Mouse (Mus musculus): ENCODE measurements around the gene Ywhah.

Ywhah gene

DNA sequence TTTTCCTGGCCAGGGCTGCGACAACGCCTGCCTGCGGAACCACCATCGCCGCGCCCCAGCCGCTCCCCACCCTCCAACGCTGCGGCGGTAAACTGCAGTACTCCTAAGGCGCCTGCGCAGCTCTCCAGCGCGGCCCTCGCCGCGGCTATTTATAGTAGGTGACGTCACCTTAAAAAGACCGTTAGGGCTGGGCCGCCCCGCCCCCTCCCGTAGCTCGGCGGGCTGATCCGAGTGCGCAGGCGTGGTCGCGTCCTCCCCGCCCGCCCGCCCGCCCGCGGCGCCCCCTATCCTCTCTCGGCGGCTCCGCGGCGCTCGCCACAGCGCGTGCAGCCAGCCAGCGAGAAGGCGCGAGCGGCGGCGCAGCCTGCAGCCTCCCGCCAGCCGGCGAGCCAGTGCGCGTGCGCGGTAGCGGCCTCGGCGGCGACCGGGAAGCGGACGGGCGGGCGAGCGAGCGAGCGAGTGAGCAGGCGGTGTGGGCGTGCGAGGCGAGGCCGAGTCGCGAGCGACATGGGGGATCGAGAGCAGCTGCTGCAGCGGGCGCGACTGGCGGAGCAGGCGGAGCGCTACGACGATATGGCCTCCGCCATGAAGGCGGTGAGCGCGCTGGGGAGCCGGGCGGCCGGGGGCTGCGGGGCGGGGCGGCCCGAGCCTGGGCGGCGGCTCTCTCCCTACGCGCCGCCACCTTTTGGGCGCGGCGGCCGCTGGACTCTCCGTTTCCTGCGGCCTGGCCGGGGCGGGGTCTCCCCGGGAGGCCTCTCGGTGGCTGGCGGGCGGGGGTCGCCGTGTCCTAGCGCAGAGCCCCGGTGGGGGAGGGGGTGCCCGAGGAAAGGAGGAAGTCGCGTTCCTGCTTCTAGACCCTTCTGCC is at the start of gene Ywhah:
Gene Ywhah (plus strand): TSS at position 256 of the 865 bp plus-strand sequence.
- peak; percentile 96 for DNase-seq

DNA sequence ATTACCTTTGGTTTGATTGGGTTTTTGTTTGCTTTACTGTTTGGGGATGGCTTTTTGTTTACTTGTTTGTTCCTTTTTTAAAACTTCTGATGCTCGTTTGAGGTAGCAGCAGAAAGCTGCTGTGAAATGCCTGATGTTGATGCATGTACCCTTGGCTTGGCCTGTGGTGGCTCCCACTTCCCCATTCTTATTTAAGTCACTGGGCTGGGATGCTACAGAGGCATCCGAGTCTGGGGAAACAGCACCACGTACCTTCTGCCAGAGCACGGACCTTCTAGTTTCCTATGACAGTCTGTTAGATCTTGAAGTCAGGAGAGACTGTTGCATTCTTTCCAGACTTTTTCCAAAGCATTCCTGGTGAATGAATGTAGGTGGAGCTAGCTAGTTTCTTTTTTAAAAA is 42.1 kb upstream of the Ywhah start:
- no peak for DNase-seq

DNA sequence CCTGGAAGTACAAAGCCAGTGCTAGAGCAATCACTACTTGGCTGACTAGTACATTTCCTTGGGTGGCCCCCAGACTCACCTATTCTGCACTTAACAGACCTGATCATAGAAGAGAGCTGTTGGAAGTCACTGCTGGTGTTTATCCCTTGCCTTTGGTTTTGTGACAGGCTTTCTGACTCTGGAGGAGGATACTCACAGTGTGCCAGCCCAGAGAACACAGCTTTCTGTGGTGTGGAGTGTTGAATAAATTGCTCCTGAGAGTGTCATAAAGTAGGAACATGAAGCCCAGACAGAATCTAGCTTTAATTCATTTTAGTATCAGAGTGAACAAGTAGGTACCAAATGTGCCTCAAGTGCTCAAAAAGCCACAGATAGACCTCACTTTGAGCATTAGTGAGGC is 41.4 kb upstream of the Ywhah start:
- no peak for DNase-seq

DNA sequence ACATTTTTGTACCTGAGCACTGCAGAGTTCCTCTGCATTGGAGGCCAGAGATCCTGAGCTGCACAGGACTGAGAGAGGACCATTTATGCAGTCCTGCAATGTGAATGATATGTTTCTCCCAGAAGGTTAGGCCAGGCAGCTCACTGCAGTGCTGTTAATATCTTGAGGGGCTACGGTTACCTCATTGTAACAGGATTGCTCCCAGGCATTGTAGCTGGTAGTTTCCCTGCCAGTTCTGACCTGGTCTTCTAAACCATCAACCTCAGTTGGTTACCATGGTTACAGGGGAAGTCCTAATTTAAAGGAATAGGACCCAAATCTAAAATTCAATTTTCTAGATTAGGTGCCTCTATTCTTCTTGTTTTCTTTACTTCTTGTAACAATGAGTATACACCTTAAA is 33.2 kb upstream of the Ywhah start:
- no peak for DNase-seq

DNA sequence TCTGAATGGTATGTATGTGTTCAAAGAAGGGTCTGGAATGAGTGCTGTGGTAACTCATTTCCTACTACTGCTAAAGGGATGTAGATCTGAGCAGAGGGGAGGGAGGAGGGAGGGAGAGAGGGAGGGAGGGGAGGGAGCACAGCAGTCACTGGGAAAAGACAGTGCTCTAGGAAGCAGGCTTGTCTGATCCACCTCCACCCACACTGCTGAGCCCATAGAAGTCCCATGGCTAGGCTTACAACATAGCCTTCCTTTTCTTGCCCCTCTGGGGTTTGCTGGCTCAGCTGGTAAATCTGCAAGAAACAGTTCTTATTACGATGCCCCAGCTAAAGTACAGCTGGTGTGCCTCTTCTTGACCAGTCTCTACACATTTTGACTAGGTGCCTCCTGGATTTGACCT is 30.7 kb upstream of the Ywhah start:
- no peak for DNase-seq

DNA sequence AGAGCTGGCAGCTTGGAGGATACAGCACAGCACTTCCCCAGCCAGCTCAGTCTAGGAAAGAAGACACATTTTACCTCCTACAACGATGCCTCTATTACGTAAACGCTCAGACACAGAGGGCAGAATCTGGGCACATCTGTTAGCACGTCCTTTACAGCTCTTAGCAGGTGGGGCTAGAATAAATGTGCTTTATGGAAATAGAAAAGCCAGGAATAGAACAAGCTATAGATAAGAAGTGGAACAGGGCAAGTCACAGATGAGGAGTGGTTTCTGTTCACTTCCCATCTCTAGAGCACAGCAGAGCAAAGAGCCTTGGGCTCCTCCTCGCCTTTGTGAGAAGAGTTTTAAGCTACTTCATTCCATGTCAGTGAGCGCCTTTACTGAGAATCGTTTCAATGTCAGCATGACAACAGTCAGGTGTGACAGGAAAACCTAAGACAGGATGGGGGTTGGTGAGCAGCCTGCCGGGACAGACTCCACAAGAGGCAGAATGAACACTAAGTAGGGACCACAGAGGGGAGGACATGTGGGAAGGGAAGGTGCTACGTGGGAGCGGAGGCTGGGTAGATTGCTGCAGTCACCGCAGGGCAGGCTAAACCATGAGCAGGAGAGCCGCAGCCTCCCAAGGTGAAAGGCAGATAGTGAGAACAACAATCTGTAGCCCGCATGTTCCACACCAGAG is 28.5 kb upstream of the Ywhah start:
- no peak for DNase-seq

DNA sequence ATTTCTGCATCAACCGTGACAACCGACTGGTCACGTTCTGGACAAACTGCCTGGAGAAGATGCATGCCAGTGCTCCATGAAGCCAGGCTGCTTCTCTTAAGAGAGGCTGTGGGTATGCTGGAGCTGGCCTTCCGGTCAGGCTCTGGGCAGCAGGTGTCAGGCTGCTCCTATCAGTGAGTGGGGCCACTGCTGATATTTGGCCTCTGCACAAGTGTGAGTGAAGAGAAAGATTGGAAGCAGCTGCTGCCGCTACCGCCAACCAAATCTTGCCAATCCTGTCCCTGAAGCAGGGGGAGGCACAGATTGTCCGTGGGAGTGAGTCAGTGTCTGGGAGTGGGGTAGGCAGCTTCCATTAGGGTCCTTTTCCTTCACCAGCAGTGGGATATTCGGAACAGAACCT is 27.5 kb upstream of the Ywhah start:
- no peak for DNase-seq

DNA sequence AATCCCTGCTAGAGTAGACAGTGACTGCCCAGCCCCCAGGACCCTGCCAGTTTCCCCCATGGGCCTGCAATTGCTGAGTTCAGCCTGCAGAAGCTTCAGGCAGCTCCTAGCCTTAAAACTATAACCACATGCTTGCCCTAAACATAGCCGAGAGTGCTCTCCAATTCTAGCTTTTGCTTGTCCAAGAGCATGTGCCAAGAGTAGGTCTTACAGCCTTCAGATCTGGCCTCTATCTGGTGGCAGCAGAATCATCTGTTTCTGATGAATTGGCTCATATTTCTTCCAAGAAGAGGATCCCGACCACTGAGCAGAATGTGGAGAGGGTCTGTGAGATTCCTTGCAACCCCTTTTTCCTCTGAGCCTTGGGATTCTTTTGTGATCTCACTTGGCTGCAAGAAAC is 24.1 kb upstream of the Ywhah start:
- no peak for DNase-seq

DNA sequence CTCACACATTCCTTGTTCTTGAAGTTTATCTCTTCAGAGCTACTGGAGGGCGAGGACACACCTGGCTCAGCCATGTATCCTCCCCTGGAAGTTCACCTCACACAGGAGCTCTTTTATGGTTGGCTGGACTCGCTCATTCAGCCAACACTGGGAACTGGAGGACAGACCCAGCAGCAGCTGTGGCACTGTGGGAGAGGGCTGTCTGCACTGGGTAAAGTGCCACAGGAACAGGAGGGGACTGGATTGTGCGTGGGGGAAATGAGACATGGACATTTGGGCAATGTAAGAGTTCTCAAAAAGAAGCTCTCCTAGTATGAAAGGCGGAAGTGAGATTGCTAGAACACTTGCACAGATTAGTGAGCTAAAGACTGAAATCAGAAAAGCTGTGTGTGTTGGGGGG is 22.9 kb upstream of the Ywhah start:
- DNase-seq = no peak

DNA sequence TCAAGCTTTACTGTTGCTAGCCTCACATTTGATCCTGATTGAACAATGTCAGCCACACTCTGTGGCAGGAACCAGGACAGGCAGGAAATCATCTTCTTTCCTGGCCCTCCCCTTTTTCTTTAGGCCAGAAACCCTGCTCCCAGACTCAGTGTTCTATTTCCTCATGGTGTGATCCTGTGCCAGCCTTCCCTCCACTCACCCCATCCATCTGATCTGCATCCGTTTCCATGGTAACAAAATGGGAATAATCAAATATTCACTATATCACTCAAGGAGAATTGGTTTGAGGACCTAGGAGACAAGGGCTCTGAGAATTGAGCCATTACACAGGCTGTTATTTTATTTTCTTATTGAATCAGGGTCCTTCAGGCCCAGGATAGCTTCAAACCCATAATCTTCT is 22.1 kb upstream of the Ywhah start:
- no peak for DNase-seq

DNA sequence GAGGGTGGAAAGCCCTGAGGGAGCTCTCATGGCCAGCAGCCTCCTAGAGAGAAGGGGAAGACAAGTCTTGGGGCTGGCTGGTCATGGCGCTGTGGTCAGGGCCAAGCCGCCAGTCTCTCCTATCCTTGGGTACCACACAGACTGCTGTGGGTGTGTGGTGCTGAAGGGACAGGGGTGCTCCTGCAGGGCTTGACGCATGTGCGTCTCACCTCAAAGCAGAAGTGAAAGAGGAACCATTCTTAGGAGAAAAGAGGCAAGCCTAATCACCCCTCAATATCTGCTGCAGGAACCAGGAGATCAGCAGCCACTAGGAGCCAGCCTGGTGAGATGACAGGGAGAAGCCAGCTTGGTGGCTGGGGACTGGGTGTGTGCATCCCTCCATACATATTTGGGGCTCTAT is 20.9 kb upstream of the Ywhah start:
- no peak for DNase-seq

DNA sequence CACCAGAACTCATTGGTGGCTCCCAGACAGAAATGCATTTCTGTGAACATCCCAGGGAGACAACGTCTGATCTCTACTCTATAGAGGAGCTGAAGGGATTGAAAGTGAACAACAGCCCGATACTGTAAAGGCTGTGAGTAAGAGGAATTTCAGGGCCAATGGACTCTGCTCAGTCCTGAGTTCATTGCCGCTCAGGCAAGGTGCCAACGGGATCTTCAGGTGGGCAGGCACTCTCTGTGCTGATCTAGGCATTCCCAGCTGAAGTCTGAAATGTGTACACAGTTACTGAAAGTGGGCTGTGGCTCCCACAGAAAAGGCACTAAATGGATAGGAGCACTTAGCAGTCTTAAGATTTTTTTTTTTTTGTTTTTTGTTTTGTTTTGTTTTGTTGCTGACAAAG is 19.8 kb upstream of the Ywhah start:
- DNase-seq = peak; percentile 63

DNA sequence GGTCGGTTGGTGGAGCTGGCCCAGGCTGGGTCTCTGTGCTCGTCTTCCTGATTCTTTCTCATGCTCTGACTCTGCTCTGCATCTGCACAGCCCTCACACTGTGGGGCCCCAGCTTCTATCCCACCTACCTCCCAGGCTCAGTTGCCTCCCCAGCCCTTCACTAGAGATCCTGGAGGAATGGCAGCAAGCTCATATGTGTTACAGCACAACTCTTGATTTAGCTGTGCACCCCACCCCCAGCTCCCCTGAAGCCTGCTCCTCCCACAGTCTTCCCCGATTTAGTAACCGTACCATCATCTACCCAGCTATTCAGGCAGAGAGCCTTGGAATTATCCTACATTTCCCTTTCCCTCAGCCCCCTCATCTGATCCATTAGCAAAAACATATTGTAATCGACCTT is 17.5 kb upstream of the Ywhah start:
- no peak for DNase-seq

DNA sequence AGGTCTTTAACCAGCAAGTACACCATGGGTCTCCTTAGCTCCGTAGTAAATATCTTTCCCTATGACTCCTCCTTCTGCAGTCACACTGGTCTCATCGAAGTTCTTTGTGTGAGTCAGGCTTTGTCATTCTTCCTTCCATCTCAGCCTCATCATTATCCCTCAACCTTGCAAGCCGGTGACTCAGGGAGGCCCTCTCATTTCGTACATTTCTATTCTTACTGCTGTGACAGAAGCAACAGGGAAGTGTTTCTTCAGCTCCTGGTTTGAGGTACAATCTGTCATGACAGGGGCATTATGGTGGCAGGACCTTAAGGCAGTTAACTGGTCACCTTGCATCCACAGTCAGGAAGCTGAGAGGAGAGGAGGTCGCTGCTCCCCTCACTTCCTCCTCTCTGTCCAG is 15.8 kb upstream of the Ywhah start:
- no peak for DNase-seq

DNA sequence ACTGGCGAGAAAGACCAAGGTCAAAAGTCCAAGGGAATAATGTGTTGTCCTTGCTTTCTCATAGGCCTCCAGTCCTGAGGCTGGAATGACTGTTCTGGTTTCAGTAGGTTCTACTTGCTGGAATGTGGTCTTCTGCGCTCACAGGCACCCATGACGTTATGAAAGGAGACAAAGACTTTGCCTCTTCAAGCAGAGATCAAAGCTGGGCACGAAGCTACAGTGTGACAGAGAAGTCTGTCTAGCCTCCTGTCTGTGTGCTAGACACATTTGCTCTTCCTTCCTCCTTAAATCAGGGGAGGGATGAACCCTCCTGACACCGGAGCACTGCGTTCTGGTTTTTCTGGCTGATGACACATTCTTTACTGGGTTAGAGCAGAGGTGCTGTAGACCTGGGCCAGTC is 15.1 kb upstream of the Ywhah start:
- peak; percentile 17 for DNase-seq

DNA sequence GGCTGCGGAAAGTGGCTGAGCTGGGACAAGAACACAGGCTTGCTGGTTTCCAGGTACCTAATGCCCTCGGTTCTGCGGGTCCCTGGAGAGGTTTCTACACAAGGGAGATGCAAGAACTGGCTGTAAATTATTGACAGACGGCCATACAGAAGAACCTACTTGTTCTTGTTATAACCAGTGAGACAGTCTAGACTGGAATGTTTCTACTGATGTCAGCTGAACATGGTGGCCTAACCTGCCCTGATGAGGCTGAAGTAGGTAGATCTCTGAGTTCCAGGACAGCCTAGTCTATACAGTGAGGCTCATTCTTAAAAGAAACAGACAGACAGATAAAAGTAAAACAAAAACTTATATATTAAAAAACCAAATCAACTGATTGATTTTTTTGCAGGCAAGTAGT is 14.5 kb upstream of the Ywhah start:
- no peak for DNase-seq

DNA sequence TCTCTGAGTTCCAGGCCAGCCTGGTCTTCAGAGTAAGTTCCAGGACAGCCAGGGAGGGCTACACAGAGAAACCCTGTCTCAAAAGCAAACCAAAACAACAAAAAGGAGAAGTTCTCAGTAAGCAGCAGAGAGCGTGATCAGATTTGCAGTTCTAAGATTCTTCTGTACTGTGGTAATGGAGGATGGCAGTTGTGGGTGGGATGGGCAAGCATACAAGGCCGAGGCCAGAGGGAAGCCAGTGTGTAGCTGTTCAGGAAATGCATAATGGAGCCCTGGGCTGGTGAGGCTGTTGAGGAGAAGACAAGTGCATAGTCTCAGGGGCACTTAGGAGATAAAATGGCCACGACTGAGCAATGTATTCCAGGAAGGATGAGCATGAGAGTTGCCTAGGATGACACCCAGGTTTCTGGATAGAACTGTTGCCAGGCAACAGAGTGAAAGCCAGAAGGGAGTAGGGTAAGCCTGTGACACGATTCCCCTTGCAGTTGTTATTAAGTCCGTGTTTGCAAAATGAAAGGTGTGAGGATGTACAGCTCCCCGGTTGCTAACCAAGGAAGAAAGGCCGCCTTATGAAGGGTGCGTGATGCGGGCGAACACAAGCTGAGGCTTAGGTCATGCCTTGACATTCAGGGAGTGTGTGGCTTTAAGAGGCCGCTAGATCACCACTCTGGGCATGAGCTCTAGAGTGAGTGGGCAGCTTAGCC is 13.0 kb upstream of the Ywhah start:
- no peak for DNase-seq

DNA sequence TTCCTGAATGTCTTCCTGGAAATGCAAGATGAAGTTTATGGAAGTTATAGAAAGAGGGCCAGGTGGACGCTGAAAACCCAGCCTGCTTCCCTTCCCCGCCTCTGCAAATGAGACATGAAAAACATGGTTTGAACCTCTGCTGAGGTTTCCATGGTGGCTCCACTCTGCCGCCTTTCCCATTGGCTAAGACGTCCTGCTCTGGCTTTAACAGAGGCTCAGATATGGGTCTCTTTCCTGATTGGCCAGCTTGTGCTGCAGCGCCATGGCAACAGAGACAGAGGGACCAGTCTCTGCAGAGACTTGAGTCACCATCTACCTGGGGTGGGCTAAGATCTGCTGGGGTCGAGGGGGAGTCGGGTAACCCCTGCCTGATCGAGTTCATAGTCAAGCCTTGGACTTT is 11.9 kb upstream of the Ywhah start:
- no peak for DNase-seq

DNA sequence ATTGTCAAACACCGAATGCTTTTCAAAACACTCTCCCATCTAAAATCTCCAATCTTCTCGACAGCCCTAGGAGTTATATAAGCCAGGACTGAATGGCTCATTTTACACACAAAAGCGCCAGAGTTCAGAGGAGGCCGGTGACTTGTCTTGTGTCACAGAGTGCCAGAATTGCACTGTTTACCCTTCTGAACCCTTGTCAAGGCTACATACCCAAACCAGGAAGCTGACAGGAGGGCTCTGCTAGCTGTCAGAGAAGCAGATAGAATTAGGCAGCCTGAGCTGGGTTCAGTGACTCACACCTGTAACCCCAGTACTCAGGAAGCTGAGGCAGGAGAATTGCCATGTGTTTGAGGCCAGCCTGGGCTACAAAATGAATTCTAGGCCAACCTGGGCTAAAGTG is 11.2 kb upstream of the Ywhah start:
- DNase-seq = no peak

DNA sequence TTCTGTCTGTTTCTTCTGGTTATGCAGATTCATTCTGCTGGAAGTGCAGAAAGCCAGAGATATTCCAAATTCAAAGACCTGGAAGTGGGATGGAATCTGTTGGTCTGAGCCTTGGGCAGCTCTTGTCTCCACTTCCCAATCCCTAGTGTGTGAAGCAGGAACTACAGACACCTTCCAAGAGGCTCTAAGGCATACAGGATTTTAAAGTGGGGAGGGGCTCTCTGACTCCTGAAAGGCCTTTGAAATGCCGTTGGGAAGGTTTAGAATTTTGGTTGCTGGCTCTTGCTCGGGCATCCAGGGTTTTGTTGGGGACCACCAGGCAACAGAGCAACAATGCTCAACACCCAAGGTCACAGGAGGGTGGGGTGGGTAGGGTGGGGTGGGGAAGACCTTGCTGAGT is 9.3 kb upstream of the Ywhah start:
- no peak for DNase-seq

DNA sequence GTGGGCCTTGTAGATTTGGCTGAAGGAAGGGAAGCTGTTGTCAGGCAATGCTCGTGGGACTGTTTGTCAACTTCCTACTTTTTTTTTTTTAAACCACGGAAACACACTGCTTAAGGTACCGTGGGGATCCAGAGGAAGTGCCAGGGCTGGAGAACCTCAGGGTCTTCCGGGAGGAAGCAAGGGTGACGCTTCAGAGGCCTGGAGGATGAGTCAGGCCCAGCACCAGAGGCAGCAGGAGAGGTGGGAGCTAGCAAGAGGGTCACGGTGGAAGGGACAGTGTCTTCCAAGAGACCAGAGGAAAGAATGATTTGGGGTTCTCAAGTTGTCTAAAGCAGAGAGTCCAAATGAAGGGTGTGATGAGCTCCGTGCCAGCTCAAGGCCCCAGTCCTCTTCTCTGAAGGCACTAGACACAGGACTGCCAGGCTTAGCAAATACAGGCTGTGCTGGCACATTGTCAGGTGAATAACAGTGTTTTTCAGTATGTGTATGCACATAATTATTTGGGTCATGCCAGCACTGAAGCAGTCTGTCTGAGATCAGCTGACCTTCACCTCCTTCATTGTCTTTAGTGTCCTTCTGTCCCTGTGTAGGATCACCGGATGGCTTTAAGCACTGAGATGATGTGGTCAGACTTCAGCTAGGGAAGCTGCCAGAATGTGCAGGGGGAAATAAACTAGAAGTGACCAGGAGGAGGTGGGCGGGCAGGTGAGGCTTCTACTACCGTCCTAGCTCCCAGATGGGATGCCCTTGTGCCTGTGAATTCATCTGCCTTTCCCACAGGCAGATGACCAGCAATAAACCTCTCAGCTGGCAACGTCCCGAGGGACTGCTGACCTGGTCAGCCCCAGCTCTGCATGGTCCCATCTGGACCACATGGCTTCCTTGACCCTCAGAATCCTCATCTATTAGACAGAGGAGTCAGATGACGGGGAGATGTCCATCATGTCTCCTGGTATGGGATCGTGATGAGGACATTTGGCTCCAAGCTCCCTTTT is 8.5 kb upstream of the Ywhah start:
- no peak for DNase-seq
